Mouse (Mus musculus) adrenal gland, adult (tissue): ENCODE data around the gene Slc39a1.
"Not testable (repeated sequence)": the region's sequence is repeated elsewhere in the genome, so short reads cannot be mapped to it uniquely, and the experiment has no call there.

Source experiments
- DNase-seq, 2 experiments: peaks; one replicate each; pipeline ENCODE4 v3.0.0; 2022 to 2023; ENCODE audit warnings: low spot score in 1 of 2; ENCODE audit not compliant: inconsistent age in 2 of 2

Slc39a1 gene

DNA sequence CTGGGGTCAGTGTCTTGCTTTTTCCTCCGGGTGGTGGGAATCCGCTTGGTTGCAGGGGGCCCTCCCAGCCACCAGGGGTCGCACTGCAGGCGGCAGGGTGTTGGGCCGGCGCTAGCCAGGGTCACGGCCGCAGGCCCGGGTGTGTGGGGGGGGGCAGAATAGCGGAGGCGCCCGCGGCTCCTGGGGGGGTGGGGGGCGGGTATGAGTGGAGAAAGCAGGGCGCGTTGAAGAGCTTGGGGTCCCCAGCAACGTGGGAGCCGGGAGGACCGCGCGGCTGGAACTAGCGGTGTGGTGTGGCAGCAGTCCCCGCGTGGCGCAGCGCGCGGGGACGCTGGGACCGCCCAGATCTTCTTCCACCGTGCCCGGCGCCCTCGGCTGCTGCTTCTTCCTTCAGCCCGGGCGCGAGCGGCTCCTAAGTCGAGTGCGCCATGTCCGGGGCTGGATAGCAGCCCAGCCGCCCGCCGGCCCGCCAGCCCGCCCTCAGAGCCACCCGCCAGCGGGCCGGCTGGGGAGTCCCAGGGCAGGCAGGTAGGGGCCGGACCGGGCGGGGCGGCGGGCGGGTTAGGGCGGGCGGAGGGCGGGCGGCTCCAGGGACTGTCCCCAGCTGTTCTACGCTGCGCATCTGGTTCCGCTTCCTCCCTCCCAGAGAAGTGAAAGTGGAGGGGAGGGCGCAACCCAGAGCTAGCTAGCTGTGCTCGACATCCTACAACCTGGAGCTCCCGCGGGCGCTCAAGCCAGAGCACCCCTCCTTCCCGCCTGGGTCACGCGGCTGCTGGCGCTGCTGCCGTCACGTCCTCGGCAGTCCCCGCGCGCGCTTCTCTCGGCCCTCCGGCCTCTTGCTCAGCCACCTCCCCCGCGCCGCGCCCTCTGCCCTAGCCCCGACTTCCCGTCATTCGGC is 17.3 kb downstream of the Slc39a1 start, which contains the start of gene Dennd4b:
Gene Dennd4b (plus strand): TSS at position 152 of the 898 bp plus-strand sequence.
- DNase-seq: peak; percentile 93 to 97

- DNase-seq: peak; percentile 36 to 60
These were observed 18.2 kb downstream of the Slc39a1 start for GRCm38 (mm10) chr3:90265932-90266741.

DNA sequence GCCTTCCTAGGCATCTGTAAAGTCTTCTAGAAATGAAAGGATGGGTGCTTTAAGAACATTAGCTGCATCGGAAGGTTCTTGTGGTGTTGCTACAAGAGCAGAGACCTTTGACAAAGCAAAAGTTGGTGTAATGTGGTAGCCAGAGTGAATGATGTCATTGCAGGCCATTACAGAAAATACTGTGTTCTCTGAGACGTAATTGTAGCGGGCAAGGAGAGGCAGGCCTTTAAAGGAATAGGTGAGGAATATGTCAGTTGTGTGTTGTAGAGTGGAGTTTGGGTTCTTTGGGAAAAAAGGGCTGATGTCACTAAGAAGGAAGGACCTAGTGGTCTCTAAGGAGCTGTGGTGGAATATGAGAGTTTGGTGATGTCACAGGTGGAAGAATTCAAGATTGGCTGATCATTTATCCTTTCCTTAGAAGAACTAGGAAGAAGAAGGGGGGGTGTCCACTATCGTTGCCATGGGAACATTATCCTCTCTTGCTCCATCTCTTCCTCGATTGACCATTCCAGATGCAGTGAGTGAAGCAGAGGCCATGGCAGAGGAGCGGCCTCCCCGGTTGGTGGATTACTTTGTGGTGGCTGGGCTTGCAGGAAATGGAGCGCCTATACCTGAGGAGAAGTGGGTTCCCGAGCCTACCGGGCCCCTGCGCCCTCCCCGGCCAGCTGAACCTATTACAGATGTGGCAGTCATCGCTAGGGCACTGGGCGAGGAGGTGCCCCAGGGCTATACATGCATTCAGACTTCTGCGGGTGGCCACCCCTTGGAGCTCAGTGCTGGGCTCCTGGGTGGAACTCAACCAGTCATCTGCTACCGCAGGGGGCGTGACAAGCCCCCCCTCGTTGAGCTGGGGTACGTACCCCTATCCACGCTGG is 19.2 kb downstream of the Slc39a1 start:
- peak; percentile 25 to 26 for DNase-seq

DNA sequence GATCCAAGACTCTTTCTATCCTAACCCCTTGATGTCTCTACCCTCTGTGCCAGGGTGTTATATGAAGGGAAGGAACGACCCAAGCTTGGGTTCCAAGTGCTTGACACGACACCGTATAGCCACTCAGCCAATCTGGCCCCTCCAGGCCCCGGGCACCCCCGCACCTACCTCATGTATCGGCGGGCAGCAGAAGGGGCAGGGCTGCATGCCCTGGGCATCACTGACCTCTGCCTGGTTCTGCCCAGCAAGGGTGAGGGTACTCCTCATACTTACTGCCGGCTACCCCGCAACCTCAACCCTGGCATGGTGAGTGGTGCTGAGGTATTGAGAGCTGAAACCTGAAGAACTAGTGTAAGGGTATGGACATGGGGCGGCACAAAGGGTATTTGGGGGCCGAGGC is 20.2 kb downstream of the Slc39a1 start:
- DNase-seq: peak in 1 of 2 experiments; percentile 25

- peak in 1 of 2 experiments; percentile 20 for DNase-seq
These were observed 21.0 kb downstream of the Slc39a1 start for GRCm38 (mm10) chr3:90268971-90269370.

DNA sequence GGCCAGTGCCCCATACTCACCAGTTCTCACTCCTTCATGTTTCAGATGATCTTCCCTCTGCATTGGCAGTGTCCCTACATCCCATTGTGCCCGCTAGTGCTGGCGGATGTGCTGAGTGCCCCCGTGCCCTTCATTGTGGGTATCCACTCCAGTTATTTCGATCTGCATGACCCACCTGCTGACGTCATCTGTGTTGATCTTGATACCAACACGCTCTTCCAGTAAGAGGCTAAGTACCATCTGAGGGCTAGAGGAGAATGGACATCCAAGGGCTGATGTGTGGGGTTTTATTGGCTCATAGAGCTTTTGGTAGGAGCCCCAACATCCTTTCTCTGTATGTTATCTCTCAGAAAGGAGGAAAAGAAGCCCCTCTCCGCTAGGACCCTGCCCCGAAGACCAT is 22.8 kb downstream of the Slc39a1 start:
- DNase-seq: no peak

GRCm38 (mm10) chr3:90272170-90272569 is 24.2 kb downstream of the Slc39a1 start:
- no peak for DNase-seq

GRCm38 (mm10) chr3:90273855-90274254 is 25.9 kb downstream of the Slc39a1 start:
- peak in 1 of 2 experiments; percentile 17 for DNase-seq

GRCm38 (mm10) chr3:90275286-90275685 is 27.3 kb downstream of the Slc39a1 start:
- no peak for DNase-seq

DNA sequence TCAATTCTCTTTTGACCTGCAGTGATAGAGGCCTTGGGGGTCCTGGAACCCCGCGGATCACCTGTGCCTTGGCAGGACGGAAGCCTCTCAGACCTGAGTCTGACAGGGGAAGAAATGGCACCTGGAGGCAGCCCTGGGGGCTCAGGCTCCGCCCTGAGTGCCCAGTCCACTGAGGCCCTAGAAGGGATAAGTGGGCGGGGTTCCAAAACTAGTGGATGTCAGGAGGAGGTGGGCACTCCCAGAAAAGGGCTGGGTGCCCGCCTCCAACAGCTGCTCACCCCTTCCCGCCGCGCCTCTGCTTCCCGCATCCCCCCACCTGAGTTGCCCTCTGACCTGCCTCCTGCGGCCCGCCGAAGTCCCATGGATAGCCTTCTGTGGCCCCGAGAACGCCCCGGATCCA is 28.9 kb downstream of the Slc39a1 start:
- DNase-seq: peak in 1 of 2 experiments; percentile 18

DNA sequence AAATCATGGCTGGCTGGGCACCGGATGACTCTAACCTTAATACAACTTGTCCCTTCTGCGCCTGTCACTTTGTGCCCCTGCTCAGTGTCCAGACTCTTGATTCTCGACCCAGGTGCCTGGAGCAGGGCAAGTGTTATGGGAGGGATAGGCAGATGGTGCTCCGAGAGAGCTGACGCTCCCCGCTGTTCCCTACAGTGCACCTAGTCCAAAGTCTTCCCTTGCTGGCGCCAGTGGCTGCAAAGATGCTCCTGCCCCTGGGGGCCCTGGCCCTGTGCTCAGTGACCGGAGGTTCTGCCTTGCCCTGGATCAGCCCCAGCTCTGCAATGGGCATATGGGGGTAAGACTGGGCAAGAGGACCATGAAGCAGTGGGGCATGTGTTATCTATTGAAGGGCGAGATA is 29.8 kb downstream of the Slc39a1 start:
- DNase-seq: no peak

GRCm38 (mm10) chr3:90278211-90278610 is 30.2 kb downstream of the Slc39a1 start:
- no peak for DNase-seq

DNA sequence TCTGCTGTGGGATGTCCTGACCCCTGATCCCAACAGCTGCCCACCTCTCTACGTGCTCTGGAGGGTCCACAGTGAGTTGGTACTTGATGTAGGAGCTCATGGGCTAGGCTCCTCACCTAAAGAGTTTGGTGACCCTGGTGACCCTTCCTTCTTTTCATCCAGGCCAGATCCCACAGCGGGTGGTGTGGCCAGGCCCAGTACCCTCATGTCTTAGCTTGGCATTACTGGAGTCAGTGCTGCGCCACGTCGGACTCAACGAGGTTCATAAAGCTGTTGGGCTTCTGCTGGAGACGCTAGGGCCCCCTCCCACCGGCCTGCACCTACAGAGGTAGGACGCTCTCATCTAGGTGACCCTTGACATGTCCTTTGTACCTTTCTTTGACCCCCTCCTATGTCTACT is 31.2 kb downstream of the Slc39a1 start:
- peak in 1 of 2 experiments; percentile 15 for DNase-seq

DNA sequence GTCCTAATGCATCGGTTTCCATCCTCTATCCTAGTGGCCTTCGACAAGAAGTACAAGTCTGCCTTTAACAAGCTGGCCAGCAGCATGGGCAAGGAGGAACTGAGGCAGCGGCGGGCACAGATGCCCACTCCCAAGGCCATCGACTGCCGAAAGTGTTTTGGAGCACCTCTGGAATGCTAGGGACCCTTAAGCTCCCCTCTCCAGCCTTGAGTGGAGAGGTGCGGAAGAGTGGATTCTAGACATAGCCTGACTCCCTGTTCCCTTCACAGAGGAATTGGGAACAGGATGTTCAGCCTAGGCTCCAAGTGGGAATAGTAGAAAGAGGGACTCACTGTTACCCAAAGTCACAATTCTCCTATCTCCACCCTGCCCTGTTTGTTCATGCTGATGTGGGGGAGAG is 31.8 kb downstream of the Slc39a1 start:
- no peak for DNase-seq

- DNase-seq: no peak
These were observed 32.7 kb downstream of the Slc39a1 start for GRCm38 (mm10) chr3:90280708-90281107.

DNA sequence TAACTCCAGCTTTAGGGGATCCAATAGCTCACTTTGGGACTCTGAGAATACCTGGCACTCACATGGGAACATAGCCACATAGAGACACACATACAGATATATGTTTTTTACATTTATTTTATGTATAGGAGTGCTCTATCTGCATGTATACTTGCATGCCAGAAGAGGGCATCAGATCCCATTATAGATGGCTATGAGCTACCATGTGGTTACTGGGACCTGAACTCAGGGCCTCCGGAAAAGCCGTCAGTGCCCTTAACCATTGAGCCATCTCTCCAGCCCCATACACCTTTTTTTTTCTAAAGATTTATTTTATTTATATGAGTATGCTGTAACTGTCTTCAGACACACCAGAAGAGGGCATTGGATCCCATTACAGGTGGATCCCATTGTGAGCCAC is 36.2 kb downstream of the Slc39a1 start:
- DNase-seq: peak in 1 of 2 experiments; percentile 23

DNA sequence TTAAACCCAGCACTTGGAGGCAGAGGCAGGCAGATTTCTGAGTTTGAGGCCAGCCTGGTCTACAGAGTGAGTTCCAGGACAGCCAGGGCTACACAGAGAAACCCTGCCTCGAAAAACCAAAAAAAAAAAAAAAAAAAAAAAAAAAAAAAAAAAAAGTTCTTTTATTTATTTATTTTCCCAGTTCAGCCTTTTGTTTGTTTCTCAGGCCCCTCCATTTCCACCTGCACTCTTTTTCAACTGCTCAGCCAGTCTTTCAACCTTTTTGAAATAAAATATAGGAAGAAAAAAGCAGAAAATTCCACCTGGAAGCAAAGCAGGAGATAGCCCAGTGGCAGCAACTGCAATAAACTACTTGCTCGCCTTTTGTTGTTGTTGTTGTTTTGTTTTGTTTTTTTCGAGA is 41.4 kb downstream of the Slc39a1 start:
- not testable (repeated sequence) for DNase-seq

- peak in 1 of 2 experiments; percentile 39 for DNase-seq
These were observed 42.6 kb downstream of the Slc39a1 start for GRCm38 (mm10) chr3:90290602-90291001.

DNA sequence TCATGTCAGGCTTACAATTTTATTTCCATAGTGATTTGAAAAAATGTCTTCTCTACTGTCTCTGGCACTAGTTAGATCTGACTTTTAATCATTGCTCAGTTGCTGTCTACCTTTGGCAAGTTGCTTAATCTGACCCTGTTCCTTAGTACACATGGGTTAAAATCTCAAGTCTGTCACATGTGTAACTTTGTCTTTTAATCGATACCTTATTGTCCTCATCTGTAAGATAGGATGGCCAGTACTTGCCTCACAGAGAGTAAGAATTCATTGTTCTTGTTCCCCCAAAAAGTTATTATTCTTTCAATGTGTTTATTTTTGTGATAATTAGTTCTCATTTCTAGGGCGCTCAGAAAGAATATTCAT is 44.0 kb downstream of the Slc39a1 start:
- DNase-seq: no peak

DNA sequence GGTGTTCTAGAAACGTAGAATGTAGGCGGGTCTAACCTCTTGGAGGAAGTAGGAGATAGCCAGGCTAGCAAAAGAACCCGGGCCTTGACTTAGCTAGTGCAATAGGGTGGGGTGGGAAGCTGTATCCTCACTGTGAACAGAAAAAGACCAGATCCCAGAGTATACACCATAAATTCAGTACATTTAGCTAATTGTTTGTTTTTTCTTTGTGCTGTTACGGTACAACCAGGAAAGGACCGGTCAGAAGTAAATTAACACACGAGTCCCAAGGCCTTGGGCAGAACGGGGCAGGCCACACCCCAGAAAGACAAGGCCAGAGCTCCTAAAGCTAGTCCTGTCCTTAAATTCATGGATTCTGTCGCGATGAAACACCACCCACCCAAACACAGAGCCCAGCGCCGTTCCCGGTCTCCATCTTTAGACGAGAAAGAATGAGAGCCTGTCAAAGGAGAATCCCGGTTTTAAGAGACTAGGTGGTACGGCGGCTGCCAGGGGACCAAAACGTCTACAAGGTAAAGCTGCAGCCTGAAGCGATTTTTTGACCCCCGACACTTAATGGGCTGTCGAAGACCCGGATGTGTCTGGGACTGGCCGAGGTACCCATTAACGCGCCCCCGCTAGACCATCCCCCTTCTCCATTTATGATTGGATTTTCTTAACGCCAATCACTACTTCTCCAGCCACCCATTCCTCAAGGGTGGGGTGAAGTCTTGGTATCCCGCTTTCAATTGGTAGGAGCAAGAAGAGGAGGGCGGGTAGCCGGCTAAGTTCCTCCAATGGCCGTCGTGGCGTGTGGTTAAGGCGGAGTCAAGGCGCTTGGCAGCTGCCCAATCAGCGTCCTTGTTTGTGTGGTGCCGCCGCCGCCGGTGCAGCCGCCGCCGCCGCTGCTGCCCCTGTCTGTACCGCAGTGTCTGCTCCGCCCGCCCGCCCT is 44.6 kb downstream of the Slc39a1 start, which contains the start of gene Gatad2b:
Gene Gatad2b (plus strand): TSS at position 834 of the 931 bp plus-strand sequence.
- DNase-seq: peak; percentile 98 to 100
